Mouse (Mus musculus) heart, postnatal 10 days (tissue): ENCODE measurements around the gene Igf2bp2. TPM values are rescaled to one million over a fixed set of nuclear protein-coding genes. Genes with fewer than 3 reads are reported as not detected.

ENCODE experiments used
- DNase-seq, 2 experiments: peaks; one replicate each; pipeline ENCODE4 v3.0.0; 2021
- intact Hi-C: fragments of 180-260 bp; cut with DNase I; formaldehyde crosslinking; loops from one replicate; pipeline ENCODE4 v1.15.1; 2025
- total RNA-seq, 2 experiments: library from RNA; stranded (reverse); gene quantifications; 2 replicates each; pipeline ENCODE4 v1.2.3; 2021

Igf2bp2 gene
- total RNA-seq, result 10 to 100 TPM; 11.6 to 20.0 TPM

- intact Hi-C loops, result loop anchor here (5.0 kb wide), 2 partner anchors 55 to 105 kb away; partner anchors contain the start of gene Tra2b
- peak; percentile 68 to 78 for DNase-seq
These were observed at the start of gene Igf2bp2 for GRCm38 (mm10) chr16:22162512-22163455. Igf2bp2 (minus strand) TSS chr16:22163299.

GRCm38 (mm10) chr16:22203501-22203900, 40.4 kb upstream of the Igf2bp2 start:
- intact Hi-C loops, result no loop called here
- no peak for DNase-seq

- intact Hi-C loops, result no loop called here
- no peak for DNase-seq
These were observed 38.8 kb upstream of the Igf2bp2 start for GRCm38 (mm10) chr16:22201858-22202257.

- intact Hi-C loops, result no loop called here
- DNase-seq, result no peak
These were observed 37.4 kb upstream of the Igf2bp2 start for GRCm38 (mm10) chr16:22200476-22200875.

- no peak for DNase-seq
- intact Hi-C loops, result no loop called here
These were observed 24.3 kb upstream of the Igf2bp2 start for GRCm38 (mm10) chr16:22187366-22187765.

- intact Hi-C loops, result no loop called here
- no peak for DNase-seq
These were observed 22.3 kb upstream of the Igf2bp2 start for GRCm38 (mm10) chr16:22185411-22185810.

- DNase-seq, result no peak
- intact Hi-C loops, result no loop called here
These were observed 21.0 kb upstream of the Igf2bp2 start for GRCm38 (mm10) chr16:22184113-22184512.

GRCm38 (mm10) chr16:22182286-22182685, 19.2 kb upstream of the Igf2bp2 start:
- intact Hi-C loops, result no loop called here
- no peak for DNase-seq

- intact Hi-C loops, result no loop called here
- no peak for DNase-seq
These were observed 15.7 kb upstream of the Igf2bp2 start for GRCm38 (mm10) chr16:22178793-22179192.

GRCm38 (mm10) chr16:22177999-22178398, 14.9 kb upstream of the Igf2bp2 start:
- intact Hi-C loops, result no loop called here
- no peak for DNase-seq

- peak; percentile 46 to 54 for DNase-seq
- intact Hi-C loops, result no loop called here
These were observed 5.6 kb upstream of the Igf2bp2 start for GRCm38 (mm10) chr16:22168731-22169130.

- intact Hi-C loops, result no loop called here
- DNase-seq, result no peak
These were observed 2.5 kb upstream of the Igf2bp2 start for GRCm38 (mm10) chr16:22165556-22165955.

- intact Hi-C loops, result loop anchor here (5.0 kb wide), 2 partner anchors 57 to 103 kb away; partner anchors contain the start of gene Tra2b
These were observed 1.3 kb upstream of the Igf2bp2 start for GRCm38 (mm10) chr16:22164446-22164845.

GRCm38 (mm10) chr16:22163456-22163851, 355 bp upstream of the Igf2bp2 start:
- peak; percentile 51 for DNase-seq
- intact Hi-C loops, result loop anchor here (5.0 kb wide), 2 partner anchors 56 to 104 kb away; partner anchors contain the start of gene Tra2b

More at GRCm38 (mm10) chr16:22164446-22164845, 1.3 kb upstream of the Igf2bp2 start:
- DNase-seq, result no peak

GRCm38 (mm10) chr16:22162066-22162511, 1.0 kb downstream of the Igf2bp2 start:
- DNase-seq, result peak; percentile 35 to 44
- intact Hi-C loops, result loop anchor here (5.0 kb wide), 2 partner anchors 55 to 105 kb away; partner anchors contain the start of gene Tra2b

GRCm38 (mm10) chr16:22161351-22162065, 1.6 kb downstream of the Igf2bp2 start:
- intact Hi-C loops, result loop anchor here (5.0 kb wide), 2 partner anchors 54 to 106 kb away; partner anchors contain the start of gene Tra2b
- DNase-seq, result peak; percentile 47 to 54

GRCm38 (mm10) chr16:22160386-22161145, 2.5 kb downstream of the Igf2bp2 start:
- intact Hi-C loops, result loop anchor here (5.0 kb wide), 2 partner anchors 53 to 107 kb away; partner anchors contain the start of gene Tra2b
- DNase-seq, result no peak

- intact Hi-C loops, result no loop called here
- DNase-seq, result no peak
These were observed 10.1 kb downstream of the Igf2bp2 start for GRCm38 (mm10) chr16:22152941-22153444.

- intact Hi-C loops, result no loop called here
- peak; percentile 35 to 36 for DNase-seq
These were observed 11.3 kb downstream of the Igf2bp2 start for GRCm38 (mm10) chr16:22151706-22152315.
